Mouse (Mus musculus): ENCODE measurements around the gene Pik3c2b. TPM values are rescaled to one million over a fixed set of nuclear protein-coding genes. Genes with fewer than 3 reads are reported as not detected.
"Not testable (repeated sequence)": the region's sequence is repeated elsewhere in the genome, so short reads cannot be mapped to it uniquely, and the experiment has no call there.

The Pik3c2b gene
- polyA plus RNA-seq (2017; shearing (Covaris generic)) = 1 to 10 TPM in 1 of 2 experiments, under 1 TPM in 1; 0.78 to 1.1 TPM

GRCm38 (mm10) chr1:133045011-133045860 lies at the start of gene Pik3c2b:
Pik3c2b (plus strand) TSS chr1:133045667.
- ATAC-seq = peak; percentile 16

GRCm38 (mm10) chr1:133000347-133000746 lies 45.1 kb upstream of the Pik3c2b start:
- ATAC-seq = no peak

- no peak for ATAC-seq
Observed at GRCm38 (mm10) chr1:133006571-133006970, 38.9 kb upstream of the Pik3c2b start.

GRCm38 (mm10) chr1:133011955-133012841 lies 33.3 kb upstream of the Pik3c2b start:
- no peak for ATAC-seq

GRCm38 (mm10) chr1:133013331-133013730 lies 32.1 kb upstream of the Pik3c2b start:
- no peak for ATAC-seq

- ATAC-seq = no peak
Observed at GRCm38 (mm10) chr1:133014196-133014595, 31.3 kb upstream of the Pik3c2b start.

- no peak for ATAC-seq
Observed at GRCm38 (mm10) chr1:133016775-133017428, 28.6 kb upstream of the Pik3c2b start.

- ATAC-seq = peak; percentile 51
Observed at GRCm38 (mm10) chr1:133018580-133018979, 26.9 kb upstream of the Pik3c2b start.

GRCm38 (mm10) chr1:133019312-133019711 lies 26.2 kb upstream of the Pik3c2b start:
- ATAC-seq = no peak

GRCm38 (mm10) chr1:133020137-133020894 lies 25.2 kb upstream of the Pik3c2b start:
- no peak for ATAC-seq

GRCm38 (mm10) chr1:133021391-133021790 lies 24.1 kb upstream of the Pik3c2b start:
- no peak for ATAC-seq

GRCm38 (mm10) chr1:133021971-133022370 lies 23.5 kb upstream of the Pik3c2b start:
- not testable (repeated sequence) for ATAC-seq

- ATAC-seq = not testable (repeated sequence)
Observed at GRCm38 (mm10) chr1:133023723-133024122, 21.7 kb upstream of the Pik3c2b start.

- no peak for ATAC-seq
Observed at GRCm38 (mm10) chr1:133024426-133024825, 21.0 kb upstream of the Pik3c2b start.

- peak; percentile 95 for ATAC-seq
Observed at GRCm38 (mm10) chr1:133025051-133025795, 20.2 kb upstream of the Pik3c2b start.

GRCm38 (mm10) chr1:133025796-133026190 lies 19.7 kb upstream of the Pik3c2b start:
- not testable (repeated sequence) for ATAC-seq

GRCm38 (mm10) chr1:133027126-133027525 lies 18.3 kb upstream of the Pik3c2b start:
- ATAC-seq = no peak

- ATAC-seq = no peak
Observed at GRCm38 (mm10) chr1:133027980-133028379, 17.5 kb upstream of the Pik3c2b start.

- ATAC-seq = peak; percentile 36
Observed at GRCm38 (mm10) chr1:133029744-133030143, 15.7 kb upstream of the Pik3c2b start.

GRCm38 (mm10) chr1:133030461-133030860 lies 15.0 kb upstream of the Pik3c2b start, which contains the start of gene Mdm4:
Mdm4 (minus strand) TSS chr1:133030561.
- ATAC-seq = no peak

GRCm38 (mm10) chr1:133032981-133033315 lies 12.5 kb upstream of the Pik3c2b start:
- no peak for ATAC-seq
